Mouse (Mus musculus): Measurements from ENCODE around the gene Gm8113. TPM values are rescaled to one million over a fixed set of nuclear protein-coding genes. Genes with fewer than 3 reads are reported as not detected.

The Gm8113 gene
- 0.18 TPM in 1 of 2 replicates, not detected in the other for total RNA-seq (2023)

GRCm38 (mm10) chr14:43924688-43925403 lies at the start of gene Gm8113:
Gene Gm8113, plus strand, starts transcription at chr14:43925390.

DNA sequence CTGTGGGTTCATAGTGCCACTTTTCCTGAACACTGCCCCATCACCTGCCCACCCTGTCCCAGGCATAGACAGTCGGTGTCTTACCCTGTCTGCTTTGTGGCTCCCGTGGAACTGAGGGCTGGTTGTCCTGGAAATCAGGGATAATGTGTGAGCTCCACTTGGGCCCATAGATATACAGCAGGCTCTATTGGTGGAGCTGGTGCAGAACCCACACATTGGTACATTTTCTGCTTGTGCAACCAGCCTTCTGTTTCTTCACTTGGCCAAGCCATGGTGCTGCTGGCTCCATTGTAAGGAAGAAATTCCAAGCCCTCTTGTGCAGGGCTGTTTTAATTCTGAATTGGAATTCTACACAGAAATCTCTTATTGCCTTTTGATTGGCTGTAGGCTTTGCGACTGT lies 49.8 kb upstream of the Gm8113 start, which contains the start of gene Ear1:
Gene Ear1, minus strand, starts transcription at position 101 of the 400 bp plus-strand sequence.

GRCm38 (mm10) chr14:43923459-43923858 lies 1.7 kb upstream of the Gm8113 start, which contains the start of gene Ear10:
Gene Ear10, minus strand, starts transcription at chr14:43923559.

DNA sequence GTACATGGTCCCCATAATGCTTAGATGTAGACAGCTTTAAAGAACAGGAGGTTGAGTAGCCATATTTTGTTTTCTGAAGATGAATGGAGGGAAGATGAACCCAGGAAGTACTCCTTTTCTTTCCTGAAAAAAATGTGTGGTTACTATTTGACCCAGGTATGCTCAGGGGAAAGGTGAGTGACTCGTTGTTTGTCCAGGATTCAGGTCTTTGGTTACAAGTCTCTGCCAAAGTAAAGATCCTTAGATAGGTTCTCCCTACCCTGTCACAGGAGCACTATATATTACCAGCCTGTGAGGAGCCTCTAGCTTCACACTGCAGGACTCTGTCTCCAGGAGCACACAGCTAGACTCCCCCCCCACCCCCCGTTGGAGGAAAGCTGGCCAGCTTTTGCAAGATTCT lies 31.6 kb downstream of the Gm8113 start, which contains the start of gene Ang5:
Gene Ang5, plus strand, starts transcription at position 301 of the 400 bp plus-strand sequence.

Other genes with a start within 250 kb of the Gm8113 start
- not detected in 2 replicates for gene Gm8165, start 248.2 kb upstream of the Gm8113 start, total RNA-seq (2023)
- gene Gm7324, start 227.6 kb upstream of the Gm8113 start, total RNA-seq (2023), result 1.2 TPM in 1 of 2 replicates, not detected in the other
- gene Gm16506, start 197.9 kb upstream of the Gm8113 start, total RNA-seq (2023), result not detected in 2 replicates
- gene Gm6526, start 177.5 kb upstream of the Gm8113 start, total RNA-seq (2023), result not detected in 2 replicates
- gene Gm8180, start 140.6 kb upstream of the Gm8113 start, total RNA-seq (2023), result not detected in 2 replicates
- gene Ear1, start 49.9 kb upstream of the Gm8113 start, total RNA-seq (2023), result 6.3 and 15.0 TPM in 2 replicates
- not detected in 2 replicates for gene Ear10, start 1.8 kb upstream of the Gm8113 start, total RNA-seq (2023)
- gene Ang5, start 31.7 kb downstream of the Gm8113 start, total RNA-seq (2023), result not detected in 2 replicates
- not detected in 2 replicates for gene Ang6, start 76.9 kb downstream of the Gm8113 start, total RNA-seq (2023)
- gene Ear2, start 177.3 kb downstream of the Gm8113 start, total RNA-seq (2023), result 61.7 and 110 TPM in 2 replicates
- not detected in 2 replicates for gene Gm3327, start 198.5 kb downstream of the Gm8113 start, total RNA-seq (2023)

Data from neutrophil, adult 65 days (primary cell).